Mouse (Mus musculus): ENCODE data around the gene Smim14. TPM values are rescaled to one million over a fixed set of nuclear protein-coding genes. Genes with fewer than 3 reads are reported as not detected.
A peak's percentile ranks its signal among the peaks of the same experiment; 100 is the strongest.

Gene Smim14
- total RNA-seq (2014; fragmentation: Nextera tagmentation) (40.1 and 52.3 TPM in 2 replicates), total RNA-seq (2017) (61.6 and 64.6 TPM in 2 replicates), polyA plus RNA-seq (2012) (9.2 and 10.6 TPM in 2 replicates)

DNA sequence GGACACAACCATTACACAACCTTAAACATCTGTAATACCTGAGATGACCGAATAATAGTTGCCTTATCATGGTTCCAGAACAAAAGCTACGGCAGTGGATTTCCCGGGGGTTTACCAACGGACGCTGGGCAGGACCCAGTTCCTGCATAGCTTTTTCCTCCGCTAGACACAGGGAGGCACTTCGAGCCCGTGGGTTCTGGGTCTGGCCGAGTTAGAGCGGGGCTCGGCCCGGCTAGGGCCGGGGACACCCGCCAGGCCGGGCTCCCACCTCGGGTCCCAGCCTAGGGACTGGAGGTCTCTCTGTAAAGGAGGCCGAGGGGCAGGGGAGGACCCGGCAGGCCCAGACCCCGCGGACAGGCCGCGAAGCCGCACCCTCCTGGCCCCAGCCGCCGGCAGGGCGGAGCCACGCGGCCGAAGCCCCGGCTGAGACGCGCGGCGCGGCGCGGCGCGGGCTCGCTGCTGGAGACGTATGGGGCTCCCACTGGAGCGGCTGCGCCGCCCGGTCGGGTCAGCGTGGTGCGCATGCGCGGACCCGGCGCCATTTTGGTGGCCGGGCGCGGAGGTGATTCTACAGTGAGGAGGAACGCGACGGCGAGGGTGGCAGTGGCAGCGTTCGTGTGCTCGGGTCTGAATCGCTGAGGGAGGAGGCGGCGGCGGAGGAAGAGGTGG lies at the start of gene Smim14, which contains the start of gene Ube2k:
TSS of gene Smim14 (minus strand) at position 434 of the 669 bp plus-strand sequence.
TSS of gene Ube2k (plus strand) at position 483 of the 669 bp plus-strand sequence.
- DNase-seq (ENCODE audit: low spot score) (peak; percentile 84), ATAC-seq (ENCODE audit: extremely low read depth, insufficient number of reproducible peaks, low FRiP score, poor library complexity, severe bottlenecking) (peak; percentile 42)
- no peaks in the 10 kb centered on the region for H3K27me3 ChIP-seq (ENCODE audit: insufficient read depth, low read length)
- H3K4me3 ChIP-seq (ENCODE audit: low read depth, low read length), result peak within 1 kb of the TSS; percentile 98
- TF ChIP-seq TAL1 (conservative IDR thresholded peaks at IDR 0.05; ENCODE audit: low read depth, low read length), result no peak
- no peak for TF ChIP-seq CTCF (IDR thresholded peaks at IDR 0.05; ENCODE audit: low read depth, low read length)
- TF ChIP-seq GATA2 (IDR thresholded peaks at IDR 0.05; ENCODE audit: borderline replicate concordance, low read depth, low read length), result no peak
- TF ChIP-seq POLR2AphosphoS5 (IDR thresholded peaks at IDR 0.05; ENCODE audit: insufficient replicate concordance, low read depth, low read length), result no peak
- TF ChIP-seq GATA1 (IDR thresholded peaks at IDR 0.05; ENCODE audit: borderline replicate concordance, low read length), result no peak
- H3K9me3 ChIP-seq (replicated peaks), result no peaks in the 10 kb centered on the region
- peaks cover 27% of the 10 kb centered on the region for H3K4me1 ChIP-seq (ENCODE audit: insufficient read depth, low read depth, low read length)
- H3K36me3 ChIP-seq (replicated peaks), result peaks cover 13% of the 10 kb centered on the region

DNA sequence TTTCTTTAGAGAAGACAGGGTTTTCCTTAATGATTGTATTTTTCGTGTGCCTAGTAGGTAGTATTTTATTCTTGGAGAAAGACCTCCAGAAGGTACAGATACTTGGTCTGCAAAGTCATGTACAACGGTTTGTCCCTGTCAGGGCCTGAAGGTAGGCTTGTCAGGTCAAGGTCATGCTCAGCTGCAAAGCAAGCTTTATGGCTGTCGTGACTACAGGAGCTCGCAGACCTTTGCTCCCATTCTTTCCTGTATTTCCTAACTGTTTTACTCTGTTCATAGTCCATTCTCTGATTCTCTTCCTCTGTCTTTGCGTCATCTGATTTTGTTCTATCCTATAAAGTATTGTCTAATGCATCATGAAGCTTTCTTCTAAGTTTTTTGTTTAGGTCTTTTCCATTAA lies 49.3 kb upstream of the Smim14 start:
- DNase-seq (ENCODE audit: low spot score), result no peak
- H3K36me3 ChIP-seq (replicated peaks), result peaks cover 70% of the 10 kb centered on the region
- H3K27me3 ChIP-seq (ENCODE audit: insufficient read depth, low read length), result no peaks in the 10 kb centered on the region
- H3K4me3 ChIP-seq (ENCODE audit: low read depth, low read length), result no peak overlapping the region
- no peak for ATAC-seq (ENCODE audit: extremely low read depth, insufficient number of reproducible peaks, low FRiP score, poor library complexity, severe bottlenecking)
- H3K9me3 ChIP-seq (replicated peaks), result no peaks in the 10 kb centered on the region
- peaks cover 13% of the 10 kb centered on the region for H3K4me1 ChIP-seq (ENCODE audit: insufficient read depth, low read depth, low read length)
- no peak for TF ChIP-seq CTCF (IDR thresholded peaks at IDR 0.05; ENCODE audit: low read depth, low read length)
- TF ChIP-seq GATA1 (IDR thresholded peaks at IDR 0.05; ENCODE audit: borderline replicate concordance, low read length), result no peak
- TF ChIP-seq GATA2 (IDR thresholded peaks at IDR 0.05; ENCODE audit: borderline replicate concordance, low read depth, low read length), result no peak
- TF ChIP-seq TAL1 (conservative IDR thresholded peaks at IDR 0.05; ENCODE audit: low read depth, low read length), result no peak

DNA sequence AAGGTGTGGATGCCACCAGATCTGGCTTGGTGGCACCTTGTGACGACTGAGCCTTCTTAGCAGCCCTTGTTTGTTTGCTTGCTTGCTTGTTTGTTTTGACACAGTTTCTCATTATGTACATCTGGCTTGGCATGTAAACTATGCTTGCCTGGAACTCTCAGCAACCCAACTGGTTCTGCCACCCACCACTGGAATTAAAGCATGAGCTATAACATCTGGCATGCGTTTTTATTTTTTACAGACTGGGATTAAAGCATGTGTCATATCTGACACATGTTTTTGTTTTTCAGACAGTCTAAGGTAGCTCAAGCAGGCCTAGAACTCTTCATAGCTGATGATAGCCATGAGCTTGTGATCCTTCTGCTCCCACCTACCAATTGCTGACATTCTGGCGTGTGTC lies 41.6 kb upstream of the Smim14 start:
- no peak for TF ChIP-seq GATA1 (IDR thresholded peaks at IDR 0.05; ENCODE audit: borderline replicate concordance, low read length)
- no peak for TF ChIP-seq CTCF (IDR thresholded peaks at IDR 0.05; ENCODE audit: low read depth, low read length)
- TF ChIP-seq GATA2 (IDR thresholded peaks at IDR 0.05; ENCODE audit: borderline replicate concordance, low read depth, low read length), result no peak
- no peak for TF ChIP-seq POLR2AphosphoS5 (IDR thresholded peaks at IDR 0.05; ENCODE audit: insufficient replicate concordance, low read depth, low read length)
- TF ChIP-seq TAL1 (conservative IDR thresholded peaks at IDR 0.05; ENCODE audit: low read depth, low read length), result no peak
- peaks cover 71% of the 10 kb centered on the region for H3K36me3 ChIP-seq (replicated peaks)

DNA sequence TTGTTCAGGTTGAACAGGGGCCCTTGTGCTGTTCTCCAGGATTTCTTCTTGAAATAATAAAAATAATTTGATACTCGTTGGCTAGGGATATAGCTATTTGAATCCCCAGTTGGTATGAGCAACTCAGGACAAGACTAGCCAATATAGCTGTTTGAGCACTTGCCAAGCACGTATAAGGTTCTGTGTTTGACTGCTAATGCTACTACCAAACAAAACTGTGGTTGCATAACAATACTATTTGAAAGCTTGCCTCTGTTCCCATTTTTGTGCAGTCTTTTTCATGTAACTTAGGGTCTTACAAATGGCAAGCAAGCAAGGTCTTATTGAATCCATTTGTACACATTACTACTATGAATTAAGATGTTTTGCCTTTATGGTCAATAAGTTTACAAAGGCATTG lies 38.9 kb upstream of the Smim14 start:
- no peaks in the 10 kb centered on the region for H3K9me3 ChIP-seq (replicated peaks)
- DNase-seq (ENCODE audit: low spot score), result no peak
- H3K36me3 ChIP-seq (replicated peaks), result peaks cover 66% of the 10 kb centered on the region
- peaks cover 2% of the 10 kb centered on the region; the same call in 1 of the 2 replicates for H3K4me1 ChIP-seq (ENCODE audit: insufficient read depth, low read depth, low read length)
- H3K4me3 ChIP-seq (ENCODE audit: low read depth, low read length), result no peak overlapping the region
- no peaks in the 10 kb centered on the region for H3K27me3 ChIP-seq (ENCODE audit: insufficient read depth, low read length)
- ATAC-seq (ENCODE audit: extremely low read depth, insufficient number of reproducible peaks, low FRiP score, poor library complexity, severe bottlenecking), result no peak
- TF ChIP-seq GATA2 (IDR thresholded peaks at IDR 0.05; ENCODE audit: borderline replicate concordance, low read depth, low read length), result no peak
- TF ChIP-seq GATA1 (IDR thresholded peaks at IDR 0.05; ENCODE audit: borderline replicate concordance, low read length), result no peak
- TF ChIP-seq TAL1 (conservative IDR thresholded peaks at IDR 0.05; ENCODE audit: low read depth, low read length), result no peak
- no peak for TF ChIP-seq CTCF (IDR thresholded peaks at IDR 0.05; ENCODE audit: low read depth, low read length)
- TF ChIP-seq POLR2AphosphoS5 (IDR thresholded peaks at IDR 0.05; ENCODE audit: insufficient replicate concordance, low read depth, low read length), result no peak

More for the DNA sequence above, 41.6 kb upstream of the Smim14 start:
- Histone ChIP-seq H3K27me3 (ENCODE audit: insufficient read depth, low read length) (no peaks in the 10 kb centered on the region), H3K4me3 (ENCODE audit: low read depth, low read length) (no peak overlapping the region), H3K4me1 (ENCODE audit: insufficient read depth, low read depth, low read length) (peaks cover 2% of the 10 kb centered on the region; the same call in 1 of the 2 replicates), H3K9me3 (replicated peaks) (no peaks in the 10 kb centered on the region)
- no peak for ATAC-seq (ENCODE audit: extremely low read depth, insufficient number of reproducible peaks, low FRiP score, poor library complexity, severe bottlenecking)
- no peak for DNase-seq (ENCODE audit: low spot score)

DNA sequence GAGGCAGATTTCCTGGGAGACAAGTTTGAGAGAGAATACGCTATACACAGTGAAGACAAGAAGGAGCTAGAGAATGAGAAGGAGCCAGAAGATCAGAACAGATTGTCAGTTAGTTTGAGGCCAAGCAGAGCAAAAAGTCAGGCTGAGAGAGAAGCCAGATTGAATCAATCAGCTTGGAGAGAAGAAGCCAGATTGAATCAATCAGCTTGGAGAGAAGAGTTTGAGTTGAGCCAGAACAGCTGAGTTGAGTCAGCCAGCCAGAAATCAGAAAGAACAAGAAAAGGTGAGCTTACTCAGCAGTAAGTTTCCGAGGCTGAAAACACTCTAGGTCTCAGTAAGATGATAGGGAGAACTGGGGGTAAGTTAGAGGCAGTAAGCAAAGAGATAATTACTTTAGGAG lies 37.9 kb upstream of the Smim14 start:
- H3K27me3 ChIP-seq (ENCODE audit: insufficient read depth, low read length), result no peaks in the 10 kb centered on the region
- no peak overlapping the region for H3K4me3 ChIP-seq (ENCODE audit: low read depth, low read length)
- TF ChIP-seq GATA2 (IDR thresholded peaks at IDR 0.05; ENCODE audit: borderline replicate concordance, low read depth, low read length) (no peak), GATA1 (IDR thresholded peaks at IDR 0.05; ENCODE audit: borderline replicate concordance, low read length) (no peak)
- H3K9me3 ChIP-seq (replicated peaks), result no peaks in the 10 kb centered on the region
- H3K4me1 ChIP-seq (ENCODE audit: insufficient read depth, low read depth, low read length), result peaks cover 2% of the 10 kb centered on the region; the same call in 1 of the 2 replicates
- DNase-seq (ENCODE audit: low spot score) (no peak), ATAC-seq (ENCODE audit: extremely low read depth, insufficient number of reproducible peaks, low FRiP score, poor library complexity, severe bottlenecking) (no peak)
- H3K36me3 ChIP-seq (replicated peaks), result peaks cover 67% of the 10 kb centered on the region

DNA sequence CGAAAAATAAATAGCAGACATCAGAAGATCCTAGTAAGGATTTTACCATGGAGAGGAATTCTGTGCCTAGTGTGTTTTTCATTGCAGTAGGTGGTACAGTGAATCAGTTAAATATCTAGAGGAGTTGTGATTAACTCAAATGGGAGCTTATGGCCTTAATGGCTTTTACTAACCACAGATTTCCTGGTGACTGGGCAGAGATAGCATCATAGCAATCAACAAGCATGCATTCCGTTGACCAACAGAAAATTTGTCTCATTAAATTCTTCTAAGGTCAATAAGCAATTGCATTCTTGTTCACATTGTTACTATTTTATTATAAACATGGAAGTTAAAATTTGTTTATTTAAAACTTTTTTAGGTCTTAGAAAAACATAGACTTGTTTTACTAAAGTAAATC lies 28.5 kb upstream of the Smim14 start:
- TF ChIP-seq CTCF (IDR thresholded peaks at IDR 0.05; ENCODE audit: low read depth, low read length) (no peak), TAL1 (conservative IDR thresholded peaks at IDR 0.05; ENCODE audit: low read depth, low read length) (no peak), GATA1 (IDR thresholded peaks at IDR 0.05; ENCODE audit: borderline replicate concordance, low read length) (no peak), GATA2 (IDR thresholded peaks at IDR 0.05; ENCODE audit: borderline replicate concordance, low read depth, low read length) (no peak), POLR2AphosphoS5 (IDR thresholded peaks at IDR 0.05; ENCODE audit: insufficient replicate concordance, low read depth, low read length) (no peak)
- ATAC-seq (ENCODE audit: extremely low read depth, insufficient number of reproducible peaks, low FRiP score, poor library complexity, severe bottlenecking), result no peak

More for the DNA sequence above, 28.5 kb upstream of the Smim14 start:
- H3K4me1 ChIP-seq (ENCODE audit: insufficient read depth, low read depth, low read length), result peaks cover 19% of the 10 kb centered on the region
- no peaks in the 10 kb centered on the region for H3K27me3 ChIP-seq (ENCODE audit: insufficient read depth, low read length)
- no peak for DNase-seq (ENCODE audit: low spot score)
- peaks cover 51% of the 10 kb centered on the region for H3K36me3 ChIP-seq (replicated peaks)
- H3K9me3 ChIP-seq (replicated peaks), result no peaks in the 10 kb centered on the region
- no peak overlapping the region for H3K4me3 ChIP-seq (ENCODE audit: low read depth, low read length)
